In the genomic region with DNA sequence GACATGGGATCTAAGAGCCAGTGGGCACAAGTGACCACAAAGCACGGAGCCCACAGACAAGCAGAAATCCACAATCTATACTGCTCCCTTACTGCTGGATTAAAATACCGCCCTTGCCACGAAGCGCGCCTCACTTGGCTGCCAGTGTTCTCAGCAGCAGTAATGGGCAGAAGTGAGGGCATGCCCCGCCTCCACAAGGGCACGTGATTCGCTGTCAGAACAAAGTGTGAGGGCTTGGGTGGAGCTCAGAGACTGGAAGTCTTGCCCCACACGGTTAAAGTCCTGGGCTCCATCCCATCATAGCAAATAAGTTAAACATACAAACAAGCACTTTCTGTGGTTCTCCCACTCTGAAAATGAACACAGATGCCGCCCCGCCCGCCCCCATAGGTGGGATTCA, we compare ENCODE assay signal across 8 mouse cellular contexts. TPM values are rescaled to one million over a fixed set of nuclear protein-coding genes. Genes with fewer than 3 reads are reported as not detected.
DNase-seq lines count a peak whose midpoint lies in the region; ATAC-seq and TF ChIP-seq lines count a peak whose summit lies in the region.
"Had no signal": no experiment of that assay in that cellular context is flagged by ENCODE, and none has a peak within 500 bp of the region (broad histone marks: within the 10 kb centered on the region; RNA-seq: fewer than 3 reads in every experiment).

No protein-coding gene starts in this region.

- H3K4me3 ChIP-seq in kidney, embryonic 14.5 days (ENCODE audit: low read length) = no peak overlapping the region
- H3K4me3 ChIP-seq in spleen, adult 2 months (ENCODE audit: extremely low read depth, insufficient read depth, insufficient read length) = no peak overlapping the region
- H3K4me3 ChIP-seq in layer of hippocampus, adult 2 months = no peak overlapping the region

- peaks cover 12% of the 10 kb centered on the region; the same call in 1 of the 2 replicates for H3K4me1 ChIP-seq in kidney, embryonic 14.5 days (ENCODE audit: control insufficient read depth, insufficient read depth, low read length)
- H3K4me1 ChIP-seq in spleen, adult 2 months (ENCODE audit: control insufficient read depth, insufficient read depth, insufficient read length) = peaks cover 5% of the 10 kb centered on the region

- H3K36me3 ChIP-seq in kidney, embryonic 14.5 days (ENCODE audit: control insufficient read depth, insufficient read depth, low read length) = no peaks in the 10 kb centered on the region
- H3K36me3 ChIP-seq in spleen, adult 2 months (ENCODE audit: control insufficient read depth, insufficient read depth, low read length) = no peaks in the 10 kb centered on the region

- no peak for TF ChIP-seq POLR2A in spleen, adult 2 months (IDR thresholded peaks at IDR 0.05; ENCODE audit: low read depth, low read length)

- peak; percentile 61 for ATAC-seq in granulocyte monocyte progenitor cell, adult 5-6 weeks (replicated peaks; ENCODE audit: poor library complexity, severe bottlenecking)
- peak; percentile 5; the same call in 1 of the 2 replicates for ATAC-seq in kidney, embryonic 14.5 days (ENCODE audit: low FRiP score, low TSS enrichment)

- H3K9me3 ChIP-seq in kidney, embryonic 14.5 days (ENCODE audit: control insufficient read depth, low read length) = no peaks in the 10 kb centered on the region; the same call in 1 of the 2 replicates

- H3K27me3 ChIP-seq in kidney, embryonic 14.5 days (ENCODE audit: control insufficient read depth, insufficient read depth, low read length) = peaks cover 71% of the 10 kb centered on the region
- H3K27me3 ChIP-seq in spleen, adult 2 months (ENCODE audit: control insufficient read depth, insufficient read depth, low read length) = peaks cover 20% of the 10 kb centered on the region

- DNase-seq in CD4-positive, CD25-positive, alpha-beta regulatory T cell, adult 2 months (ENCODE audit: low read depth, low spot score) = peak; percentile 74
- peak; percentile 47 for DNase-seq in ZHBTc4 (ENCODE audit: low read depth, low spot score)
- peak; percentile 73 for DNase-seq in lung, postnatal 10 days
- peak; percentile 28 to 51 for DNase-seq in spleen, adult 2 months (ENCODE audit: low read depth in 1 of 2, low spot score in 2 of 2)
- DNase-seq in layer of hippocampus, adult 2 months (ENCODE audit: low spot score in 2 of 2) = no peak

- H3K27ac ChIP-seq in kidney, embryonic 14.5 days (ENCODE audit: low read depth, low read length) = no peak overlapping the region
- no peak overlapping the region for H3K27ac ChIP-seq in spleen, adult 2 months (ENCODE audit: insufficient read depth, low read length)
- no peak overlapping the region for H3K27ac ChIP-seq in layer of hippocampus, adult 2 months

- 6% methylated on average over 12 of the region's 12 CpGs for WGBS in kidney, embryonic 14.5 days
- 8% methylated on average over 12 of the region's 12 CpGs for WGBS in spleen, adult 2 months

- H3K9ac ChIP-seq in kidney, embryonic 14.5 days (ENCODE audit: low read depth, low read length) = no peak overlapping the region

- no peak for TF ChIP-seq CTCF in spleen, adult 2 months (IDR thresholded peaks at IDR 0.05; ENCODE audit: extremely low read depth, insufficient read depth, insufficient read length, insufficient replicate concordance)
- TF ChIP-seq CTCF in layer of hippocampus, adult 2 months (conservative IDR thresholded peaks at IDR 0.05) = no peak

- H3K4me2 ChIP-seq in kidney, embryonic 14.5 days (replicated peaks; ENCODE audit: low read depth, low read length) = 0 out of 2 replicates have a peak overlapping the region, but pooled peaks have one; percentile 5

RNA-seq across cellular contexts. Expression of a gene that starts 1.7 kb away (rescaled TPM):
- not detected in 2 replicates for total RNA-seq in granulocyte monocyte progenitor cell, adult 5-6 weeks (2014; fragmentation: Nextera tagmentation)
- not detected in 2 replicates for total RNA-seq in granulocyte monocyte progenitor cell, adult 5-6 weeks (2017)
- not detected in 2 replicates for polyA plus RNA-seq in kidney, embryonic 14.5 days (2014; fragmentation: Nextera tagmentation; extraction: Ambion mirVana)
- 0.32 TPM in 1 of 2 replicates, not detected in the other for polyA plus RNA-seq in spleen, adult 2 months (2012; rRNA removed)
- not detected for total RNA-seq in layer of hippocampus, adult 2 months (2021)
- total RNA-seq: gastrocnemius, postnatal 36 days had no signal

RNA-seq across cellular contexts. Expression of a gene that starts 4.7 kb away (rescaled TPM):
- not detected in 2 replicates for total RNA-seq in granulocyte monocyte progenitor cell, adult 5-6 weeks (2014; fragmentation: Nextera tagmentation)
- total RNA-seq in granulocyte monocyte progenitor cell, adult 5-6 weeks (2017) = not detected in 2 replicates
- not detected in 2 replicates for polyA plus RNA-seq in kidney, embryonic 14.5 days (2014; fragmentation: Nextera tagmentation; extraction: Ambion mirVana)
- polyA plus RNA-seq in spleen, adult 2 months (2012; rRNA removed) = not detected in 2 replicates
- total RNA-seq in layer of hippocampus, adult 2 months (2021) = 1 to 10 TPM; 2.1 to 2.6 TPM
- total RNA-seq: gastrocnemius, postnatal 36 days had no signal

RNA-seq across cellular contexts. Expression of a gene that starts 14.1 kb away (rescaled TPM):
- total RNA-seq in granulocyte monocyte progenitor cell, adult 5-6 weeks (2014; fragmentation: Nextera tagmentation) = 66.7 and 82.1 TPM in 2 replicates
- 47.1 and 52.4 TPM in 2 replicates for total RNA-seq in granulocyte monocyte progenitor cell, adult 5-6 weeks (2017)
- polyA plus RNA-seq in kidney, embryonic 14.5 days (2014; fragmentation: Nextera tagmentation; extraction: Ambion mirVana) = 99.1 and 111 TPM in 2 replicates
- polyA plus RNA-seq in spleen, adult 2 months (2012; rRNA removed) = 59.3 and 87.9 TPM in 2 replicates
- 10 to 100 TPM; 82.5 to 86.7 TPM for total RNA-seq in layer of hippocampus, adult 2 months (2021)

RNA-seq across cellular contexts. Expression of a gene that starts 52.2 kb away (rescaled TPM):
- total RNA-seq in granulocyte monocyte progenitor cell, adult 5-6 weeks (2014; fragmentation: Nextera tagmentation) = 15.6 and 16.3 TPM in 2 replicates
- 17.1 and 19.3 TPM in 2 replicates for total RNA-seq in granulocyte monocyte progenitor cell, adult 5-6 weeks (2017)
- polyA plus RNA-seq in kidney, embryonic 14.5 days (2014; fragmentation: Nextera tagmentation; extraction: Ambion mirVana) = 9.8 and 22.5 TPM in 2 replicates
- polyA plus RNA-seq in spleen, adult 2 months (2012; rRNA removed) = 1.1 and 1.2 TPM in 2 replicates
- 1 to 10 TPM; 8.8 to 8.9 TPM for total RNA-seq in layer of hippocampus, adult 2 months (2021)

RNA-seq across cellular contexts. Expression of a gene that starts 52.2 kb away (rescaled TPM):
- total RNA-seq in granulocyte monocyte progenitor cell, adult 5-6 weeks (2014; fragmentation: Nextera tagmentation) = 7.0 and 9.3 TPM in 2 replicates
- total RNA-seq in granulocyte monocyte progenitor cell, adult 5-6 weeks (2017) = 5.9 and 10.0 TPM in 2 replicates
- 13.0 and 16.2 TPM in 2 replicates for polyA plus RNA-seq in kidney, embryonic 14.5 days (2014; fragmentation: Nextera tagmentation; extraction: Ambion mirVana)
- 3.8 and 4.4 TPM in 2 replicates for polyA plus RNA-seq in spleen, adult 2 months (2012; rRNA removed)
- 10 to 100 TPM; 11.0 to 11.7 TPM for total RNA-seq in layer of hippocampus, adult 2 months (2021)

Comparison
In these comparisons a context has a peak if more than half of its experiments do, and no peak if none do; other contexts are left out.
1. DNase-seq: peak in CD4-positive, CD25-positive, alpha-beta regulatory T cell, adult 2 months (single experiment), ZHBTc4 (single experiment), lung, postnatal 10 days (single experiment) and spleen, adult 2 months (2 of 2); none in layer of hippocampus, adult 2 months (0 of 2).